Mouse (Mus musculus): ENCODE measurements around the gene Micall2. TPM values are rescaled to one million over a fixed set of nuclear protein-coding genes. Genes with fewer than 3 reads are reported as not detected.

Gene Micall2
- polyA plus RNA-seq, 1 experiment from 2014 or later, result 5.7 TPM

DNA sequence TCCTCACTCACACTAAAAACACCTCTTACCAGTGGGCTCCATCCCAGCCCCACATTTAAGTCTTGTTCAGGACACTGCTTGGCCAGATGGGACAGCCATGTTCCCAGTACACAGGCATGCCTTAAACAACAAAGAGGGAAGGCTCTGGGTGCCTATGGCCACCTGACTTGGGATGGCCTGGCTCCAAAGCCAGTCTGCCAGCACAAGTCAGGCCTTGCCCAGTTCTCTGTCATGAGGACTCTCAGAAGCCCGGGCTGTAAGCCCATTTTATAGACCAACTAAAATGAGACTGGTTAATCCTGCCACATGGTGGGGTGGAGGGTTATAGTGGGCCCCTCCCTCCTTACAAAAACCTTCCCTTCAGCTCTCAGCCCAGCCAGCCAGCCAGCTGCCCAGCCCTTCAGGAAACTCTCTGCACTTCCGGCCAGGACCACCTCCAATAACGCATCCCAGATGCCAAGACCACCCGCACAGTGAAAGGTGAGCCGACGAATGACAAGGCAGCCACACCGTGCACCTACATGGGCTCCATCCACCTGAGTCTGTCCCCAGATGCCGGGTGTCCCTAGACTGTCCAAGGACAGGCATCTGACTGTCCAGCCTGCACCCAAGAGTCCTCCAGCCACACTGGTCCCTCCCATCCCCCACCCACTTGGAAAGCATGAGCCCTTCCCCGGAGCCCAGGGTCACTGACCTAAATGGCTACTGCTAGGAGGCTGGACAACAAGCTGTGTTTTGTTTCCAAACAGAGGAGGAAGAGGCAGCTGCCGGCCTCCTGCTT lies 11.6 kb downstream of the Micall2 start:
- Histone ChIP-seq H3K27me3 (ENCODE audit: control insufficient read depth, insufficient read depth, low read length) (no peaks in the 10 kb centered on the region), H3K4me3 (ENCODE audit: low read depth, low read length) (no peak overlapping the region), H3K9me3 (replicated peaks; ENCODE audit: control insufficient read depth, low read length) (no peaks in the 10 kb centered on the region), H3K27ac (replicated peaks; ENCODE audit: low read depth, low read length) (peak overlapping the region; percentile 52; the same call in 1 of the 2 replicates), H3K4me2 (ENCODE audit: low read depth, low read length) (no peak overlapping the region), H3K4me1 (ENCODE audit: control insufficient read depth, insufficient read depth, low read length) (peaks cover 7% of the 10 kb centered on the region), H3K9ac (replicated peaks; ENCODE audit: low read length) (peak overlapping the region; percentile 18; the same call in 1 of the 2 replicates), H3K36me3 (replicated peaks; ENCODE audit: control insufficient read depth, insufficient read depth, low read depth, low read length) (peaks cover 2% of the 10 kb centered on the region; the same call in 1 of the 2 replicates)
- 25% methylated on average over 10 of the region's 10 CpGs for WGBS
- peak; percentile 83 for DNase-seq (ENCODE audit: low spot score)
- peak; percentile 12; the same call in 1 of the 2 replicates for ATAC-seq (replicated peaks; ENCODE audit: insufficient number of reproducible peaks, low FRiP score, low TSS enrichment, low read depth)

DNA sequence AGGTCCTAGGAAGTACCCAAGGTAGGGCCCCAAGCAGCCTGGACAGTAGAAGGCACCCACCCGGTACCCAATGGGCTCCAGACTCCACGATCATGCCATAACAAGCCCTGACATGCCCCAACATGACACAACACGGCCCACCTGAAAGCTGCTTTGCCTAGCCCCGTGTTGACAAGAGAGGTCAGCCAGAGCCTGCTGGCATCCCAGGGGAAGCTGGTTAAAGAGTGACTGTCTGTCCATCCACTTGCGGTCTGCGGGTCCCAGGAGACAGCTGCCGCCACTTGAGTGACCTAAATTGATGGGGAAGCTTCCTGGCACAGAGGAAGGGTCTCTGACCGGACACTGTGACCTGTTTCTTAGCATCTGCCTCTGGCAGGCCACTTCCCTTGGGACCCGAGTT lies 13.0 kb downstream of the Micall2 start:
- H3K9me3 ChIP-seq (replicated peaks; ENCODE audit: control insufficient read depth, low read length), result no peaks in the 10 kb centered on the region
- H3K4me3 ChIP-seq (ENCODE audit: low read depth, low read length), result no peak overlapping the region
- peaks cover 2% of the 10 kb centered on the region; the same call in 1 of the 2 replicates for H3K36me3 ChIP-seq (replicated peaks; ENCODE audit: control insufficient read depth, insufficient read depth, low read depth, low read length)
- peaks cover 7% of the 10 kb centered on the region for H3K4me1 ChIP-seq (ENCODE audit: control insufficient read depth, insufficient read depth, low read length)
- no peak overlapping the region for H3K9ac ChIP-seq (replicated peaks; ENCODE audit: low read length)
- WGBS, result 44% methylated on average over 9 of the region's 9 CpGs
- no peaks in the 10 kb centered on the region for H3K27me3 ChIP-seq (ENCODE audit: control insufficient read depth, insufficient read depth, low read length)
- H3K27ac ChIP-seq (replicated peaks; ENCODE audit: low read depth, low read length), result no peak overlapping the region
- H3K4me2 ChIP-seq (ENCODE audit: low read depth, low read length), result no peak overlapping the region
- DNase-seq (ENCODE audit: low spot score) (no peak), ATAC-seq (replicated peaks; ENCODE audit: insufficient number of reproducible peaks, low FRiP score, low TSS enrichment, low read depth) (no peak)

- DNase-seq (ENCODE audit: low spot score) (no peak), ATAC-seq (replicated peaks; ENCODE audit: insufficient number of reproducible peaks, low FRiP score, low TSS enrichment, low read depth) (no peak)
- Histone ChIP-seq H3K27me3 (ENCODE audit: control insufficient read depth, insufficient read depth, low read length) (no peaks in the 10 kb centered on the region), H3K9ac (replicated peaks; ENCODE audit: low read length) (no peak overlapping the region), H3K9me3 (replicated peaks; ENCODE audit: control insufficient read depth, low read length) (no peaks in the 10 kb centered on the region), H3K4me1 (ENCODE audit: control insufficient read depth, insufficient read depth, low read length) (peaks cover 7% of the 10 kb centered on the region), H3K4me3 (ENCODE audit: low read depth, low read length) (no peak overlapping the region), H3K36me3 (replicated peaks; ENCODE audit: control insufficient read depth, insufficient read depth, low read depth, low read length) (peaks cover 2% of the 10 kb centered on the region; the same call in 1 of the 2 replicates), H3K27ac (replicated peaks; ENCODE audit: low read depth, low read length) (no peak overlapping the region), H3K4me2 (ENCODE audit: low read depth, low read length) (no peak overlapping the region)
- 62% methylated on average over 6 of the region's 6 CpGs for WGBS
Observed at GRCm38 (mm10) chr5:139722709-139723108, 13.4 kb downstream of the Micall2 start.

DNA sequence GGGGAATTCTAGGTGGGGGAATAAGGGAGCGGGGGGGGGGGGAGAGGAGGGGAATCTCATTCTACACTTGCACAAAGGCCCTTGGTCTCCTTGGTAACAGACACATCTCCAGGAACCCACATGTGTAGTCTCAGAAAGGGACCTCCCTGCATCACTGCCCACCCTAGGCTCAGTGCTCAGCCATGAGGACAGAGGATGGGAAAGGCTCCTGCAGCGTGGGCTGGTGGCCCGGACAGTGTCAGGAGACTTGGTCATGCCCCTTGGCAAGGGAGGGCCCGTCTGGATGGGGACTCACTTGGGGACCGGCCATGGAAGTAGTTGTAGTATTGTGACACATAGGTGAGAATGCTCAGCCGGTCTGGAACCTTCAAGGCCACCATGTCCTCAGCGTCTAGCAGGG lies 17.2 kb downstream of the Micall2 start:
- H3K36me3 ChIP-seq (replicated peaks; ENCODE audit: control insufficient read depth, insufficient read depth, low read depth, low read length), result peaks cover 2% of the 10 kb centered on the region; the same call in 1 of the 2 replicates
- no peaks in the 10 kb centered on the region for H3K9me3 ChIP-seq (replicated peaks; ENCODE audit: control insufficient read depth, low read length)
- WGBS, result 78% methylated on average over 7 of the region's 7 CpGs
- H3K27me3 ChIP-seq (ENCODE audit: control insufficient read depth, insufficient read depth, low read length), result no peaks in the 10 kb centered on the region
- ATAC-seq (replicated peaks; ENCODE audit: insufficient number of reproducible peaks, low FRiP score, low TSS enrichment, low read depth) (no peak), DNase-seq (ENCODE audit: low spot score) (no peak)
- no peak overlapping the region for H3K27ac ChIP-seq (replicated peaks; ENCODE audit: low read depth, low read length)
- H3K9ac ChIP-seq (replicated peaks; ENCODE audit: low read length), result no peak overlapping the region
- H3K4me1 ChIP-seq (ENCODE audit: control insufficient read depth, insufficient read depth, low read length), result no peaks in the 10 kb centered on the region
- no peak overlapping the region for H3K4me2 ChIP-seq (ENCODE audit: low read depth, low read length)
- no peak overlapping the region for H3K4me3 ChIP-seq (ENCODE audit: low read depth, low read length)

DNA sequence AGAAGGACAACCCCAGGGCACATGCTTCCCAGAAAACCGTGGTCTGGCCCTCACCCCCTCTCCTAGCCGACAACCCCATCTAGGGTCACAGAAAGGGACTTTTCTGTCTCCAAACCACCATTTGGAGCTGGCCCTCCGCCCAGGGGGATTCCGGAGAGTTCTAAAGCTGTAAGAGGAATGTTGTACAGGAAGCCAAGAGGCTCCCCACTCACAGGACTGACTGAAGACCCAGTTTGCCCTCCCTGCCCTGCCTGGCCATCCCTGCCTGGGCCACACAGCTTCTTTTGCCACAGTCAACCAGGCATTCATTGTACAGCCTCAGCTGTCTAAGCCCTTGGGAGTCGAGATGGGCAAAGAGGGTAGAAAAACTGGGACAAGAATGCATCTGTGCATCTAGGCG lies 17.6 kb downstream of the Micall2 start:
- Histone ChIP-seq H3K9ac (replicated peaks; ENCODE audit: low read length) (no peak overlapping the region), H3K27ac (replicated peaks; ENCODE audit: low read depth, low read length) (no peak overlapping the region; the same call in 1 of the 2 replicates)
- no peak for ATAC-seq (replicated peaks; ENCODE audit: insufficient number of reproducible peaks, low FRiP score, low TSS enrichment, low read depth)

GRCm38 (mm10) chr5:139717723-139718122 lies 18.4 kb downstream of the Micall2 start:
- Histone ChIP-seq H3K4me3 (ENCODE audit: low read depth, low read length) (no peak overlapping the region), H3K4me1 (ENCODE audit: control insufficient read depth, insufficient read depth, low read length) (no peaks in the 10 kb centered on the region), H3K4me2 (ENCODE audit: low read depth, low read length) (no peak overlapping the region), H3K9me3 (replicated peaks; ENCODE audit: control insufficient read depth, low read length) (no peaks in the 10 kb centered on the region), H3K36me3 (replicated peaks; ENCODE audit: control insufficient read depth, insufficient read depth, low read depth, low read length) (peaks cover 2% of the 10 kb centered on the region; the same call in 1 of the 2 replicates), H3K27ac (replicated peaks; ENCODE audit: low read depth, low read length) (no peak overlapping the region), H3K27me3 (ENCODE audit: control insufficient read depth, insufficient read depth, low read length) (no peaks in the 10 kb centered on the region), H3K9ac (replicated peaks; ENCODE audit: low read length) (no peak overlapping the region)
- 90% methylated on average over 2 of the region's 2 CpGs for WGBS
- peak; percentile 69 for DNase-seq (ENCODE audit: low spot score)
- 0 out of 2 replicates have a peak, but pooled peaks have one; percentile 24 for ATAC-seq (replicated peaks; ENCODE audit: insufficient number of reproducible peaks, low FRiP score, low TSS enrichment, low read depth)

More for the DNA sequence above, 17.6 kb downstream of the Micall2 start:
- H3K27me3 ChIP-seq (ENCODE audit: control insufficient read depth, insufficient read depth, low read length), result no peaks in the 10 kb centered on the region
- 70% methylated on average over 6 of the region's 6 CpGs for WGBS
- no peaks in the 10 kb centered on the region for H3K9me3 ChIP-seq (replicated peaks; ENCODE audit: control insufficient read depth, low read length)
- no peaks in the 10 kb centered on the region for H3K4me1 ChIP-seq (ENCODE audit: control insufficient read depth, insufficient read depth, low read length)
- DNase-seq (ENCODE audit: low spot score), result no peak
- peaks cover 2% of the 10 kb centered on the region; the same call in 1 of the 2 replicates for H3K36me3 ChIP-seq (replicated peaks; ENCODE audit: control insufficient read depth, insufficient read depth, low read depth, low read length)
- no peak overlapping the region for H3K4me3 ChIP-seq (ENCODE audit: low read depth, low read length)
- no peak overlapping the region for H3K4me2 ChIP-seq (ENCODE audit: low read depth, low read length)

DNA sequence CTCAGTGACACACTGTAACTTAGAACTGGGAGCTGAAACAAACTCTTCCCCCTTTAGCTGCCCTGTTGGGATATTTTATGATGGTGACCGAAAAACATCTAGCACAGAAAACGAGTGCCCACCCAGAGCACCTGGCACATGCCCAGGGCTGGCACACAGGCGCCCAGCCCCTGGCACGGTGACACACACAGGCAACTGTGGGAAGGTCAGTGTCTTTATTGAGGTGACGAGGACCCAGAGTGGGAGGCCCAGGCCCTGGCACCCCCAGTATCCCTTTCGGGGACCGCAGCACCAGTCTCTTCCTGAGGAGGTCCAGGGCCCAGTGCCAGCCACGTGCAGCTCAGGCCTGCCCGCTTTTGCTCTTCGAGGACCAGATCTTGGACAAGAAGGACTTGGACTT lies 29.6 kb downstream of the Micall2 start:
- no peaks in the 10 kb centered on the region for H3K4me1 ChIP-seq (ENCODE audit: control insufficient read depth, insufficient read depth, low read length)
- DNase-seq (ENCODE audit: low spot score), result no peak
- H3K9me3 ChIP-seq (replicated peaks; ENCODE audit: control insufficient read depth, low read length), result no peaks in the 10 kb centered on the region
- H3K4me3 ChIP-seq (ENCODE audit: low read depth, low read length), result no peak overlapping the region
- H3K27ac ChIP-seq (replicated peaks; ENCODE audit: low read depth, low read length), result no peak overlapping the region
- H3K36me3 ChIP-seq (replicated peaks; ENCODE audit: control insufficient read depth, insufficient read depth, low read depth, low read length), result peaks cover 3% of the 10 kb centered on the region; the same call in 1 of the 2 replicates
- no peak for ATAC-seq (replicated peaks; ENCODE audit: insufficient number of reproducible peaks, low FRiP score, low TSS enrichment, low read depth)
- no peak overlapping the region for H3K9ac ChIP-seq (replicated peaks; ENCODE audit: low read length)
- no peaks in the 10 kb centered on the region for H3K27me3 ChIP-seq (ENCODE audit: control insufficient read depth, insufficient read depth, low read length)
- H3K4me2 ChIP-seq (ENCODE audit: low read depth, low read length), result no peak overlapping the region
- WGBS, result 93% methylated on average over 10 of the region's 10 CpGs

DNA sequence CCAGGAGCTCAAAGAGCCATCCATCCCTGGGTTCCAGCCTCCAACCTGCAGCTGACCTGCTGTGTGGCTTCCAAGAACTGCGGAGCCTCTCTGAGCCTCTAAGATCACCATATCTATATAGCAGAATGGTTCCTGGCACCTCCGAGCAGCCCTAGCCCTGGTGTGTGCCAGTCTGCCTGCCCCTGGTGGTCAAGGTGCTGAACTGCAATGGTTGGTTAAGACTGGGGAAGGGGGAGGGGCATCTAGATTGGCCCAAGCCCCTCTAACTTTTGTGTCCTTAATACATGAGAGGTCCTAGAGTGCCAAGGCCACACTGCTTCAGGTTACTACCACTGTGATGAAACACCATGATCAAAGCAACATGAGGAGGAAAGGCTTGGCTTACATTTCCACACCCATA lies 33.2 kb downstream of the Micall2 start:
- peak; percentile 42 for DNase-seq (ENCODE audit: low spot score)
- H3K27ac ChIP-seq (replicated peaks; ENCODE audit: low read depth, low read length), result no peak overlapping the region
- H3K36me3 ChIP-seq (replicated peaks; ENCODE audit: control insufficient read depth, insufficient read depth, low read depth, low read length), result 0 out of 2 replicates have a peak, but pooled peaks cover 3% of the 10 kb centered on the region
- no peak overlapping the region for H3K4me2 ChIP-seq (ENCODE audit: low read depth, low read length)
- H3K4me3 ChIP-seq (ENCODE audit: low read depth, low read length), result no peak overlapping the region
- H3K9ac ChIP-seq (replicated peaks; ENCODE audit: low read length), result no peak overlapping the region
- no peak for ATAC-seq (replicated peaks; ENCODE audit: insufficient number of reproducible peaks, low FRiP score, low TSS enrichment, low read depth)
- no peaks in the 10 kb centered on the region for H3K4me1 ChIP-seq (ENCODE audit: control insufficient read depth, insufficient read depth, low read length)
- no peaks in the 10 kb centered on the region for H3K9me3 ChIP-seq (replicated peaks; ENCODE audit: control insufficient read depth, low read length)
- 53% methylated on average over 2 of the region's 2 CpGs for WGBS
- no peaks in the 10 kb centered on the region for H3K27me3 ChIP-seq (ENCODE audit: control insufficient read depth, insufficient read depth, low read length)

All from embryonic facial prominence, embryonic 11.5 days (tissue).